Mouse (Mus musculus) forebrain, embryonic 15.5 days (tissue): ENCODE data around the gene Ghdc. TPM values are rescaled to one million over a fixed set of nuclear protein-coding genes. Genes with fewer than 3 reads are reported as not detected.

ENCODE experiments used
- ATAC-seq: fragments of 200-750 bp; cut with Nextera tagmentation; replicated peaks from 2 replicates; pipeline ENCODE4 v1.8.0; 2017; ENCODE audit warnings: mild to moderate bottlenecking, moderate TSS enrichment, moderate library complexity
- H3K27ac ChIP-seq: fragments of 300-500 bp; sonication (generic); replicated peaks from 2 replicates; pipeline ENCODE4 v1.5.1; 2015; ENCODE audit warnings: mild to moderate bottlenecking, inconsistent platforms
- H3K27me3 ChIP-seq: fragments of 300-500 bp; sonication (generic); 2 replicates; pipeline ENCODE4 v1.6.1; 2015; ENCODE audit warnings: inconsistent platforms
- H3K36me3 ChIP-seq: fragments of 300-500 bp; sonication (generic); 2 replicates; pipeline ENCODE4 v1.6.1; 2015; ENCODE audit warnings: mild to moderate bottlenecking, inconsistent platforms
- H3K4me1 ChIP-seq: fragments of 300-500 bp; sonication (generic); 2 replicates; pipeline ENCODE4 v1.6.1; 2015; ENCODE audit warnings: inconsistent platforms
- H3K4me2 ChIP-seq: fragments of 300-500 bp; sonication (generic); replicated peaks from 2 replicates; pipeline ENCODE4 v1.6.1; 2015; ENCODE audit warnings: mild to moderate bottlenecking, inconsistent platforms
- H3K4me3 ChIP-seq: fragments of 300-500 bp; sonication (generic); 2 replicates; pipeline ENCODE4 v1.5.1; 2015; ENCODE audit warnings: mild to moderate bottlenecking, inconsistent platforms
- H3K9ac ChIP-seq: fragments of 300-500 bp; sonication (generic); replicated peaks from 2 replicates; pipeline ENCODE4 v1.6.1; 2015; ENCODE audit warnings: mild to moderate bottlenecking, inconsistent platforms
- H3K9me3 ChIP-seq: fragments of 300-500 bp; sonication (generic); 2 replicates; pipeline ENCODE4 v1.6.1; 2016; ENCODE audit warnings: inconsistent platforms
- WGBS: fragments of 180-500 bp; shearing (Covaris S2); methylation state at CpG from one replicate; pipeline ENCODE4 v1.1.7; 2015; ENCODE audit warnings: mixed read lengths; 5-methylcytosine and 5-hydroxymethylcytosine counted together
- polyA plus RNA-seq: library from polyadenylated mRNA; unstranded; fragments of >200 nt; fragmentation: Nextera tagmentation; extraction: Ambion mirVana; gene quantifications from 2 replicates; pipeline ENCODE4 v1.2.1, GENCODE M21; 2015

Gene Ghdc
- polyA plus RNA-seq, 1 experiment from 2014 or later, result 3.0 TPM

DNA sequence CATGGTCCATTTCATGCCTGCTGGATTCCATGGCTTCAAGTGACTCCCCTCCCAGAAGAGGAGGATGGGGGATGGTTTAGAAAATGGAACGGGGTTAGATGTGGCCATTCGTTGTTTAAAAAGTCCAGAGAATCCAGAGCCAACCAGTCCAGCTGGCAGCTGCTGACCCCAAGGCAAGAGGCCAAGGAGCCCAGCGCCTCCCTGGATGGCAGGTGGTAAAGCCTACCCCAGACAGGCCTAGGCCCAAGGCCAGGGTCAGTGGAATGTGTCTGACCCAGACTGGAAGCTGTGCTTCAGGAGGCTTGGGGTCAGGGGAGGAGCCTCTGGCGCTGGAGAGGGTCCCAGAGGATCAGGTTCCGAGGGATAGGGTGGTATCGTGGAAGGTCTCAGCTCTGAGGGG, 29.4 kb downstream of the Ghdc start:
- WGBS, result 82% methylated on average over 6 of the region's 6 CpGs
- H3K9me3 ChIP-seq, result no peaks in the 10 kb centered on the region

GRCm38 (mm10) chr11:100738749-100739148, 32.0 kb downstream of the Ghdc start:
- no peaks in the 10 kb centered on the region for H3K9me3 ChIP-seq
- peak; percentile 17; the same call in 1 of the 2 replicates for ATAC-seq
- WGBS, result 8% methylated on average over 5 of the region's 5 CpGs
- peak overlapping the region; percentile 83 for H3K4me2 ChIP-seq
- H3K9ac ChIP-seq, result peak overlapping the region; percentile 64
- no peaks in the 10 kb centered on the region for H3K36me3 ChIP-seq
- H3K27me3 ChIP-seq, result no peaks in the 10 kb centered on the region
- H3K4me3 ChIP-seq, result peak overlapping the region; percentile 72
- H3K4me1 ChIP-seq, result peaks cover 22% of the 10 kb centered on the region
- peak overlapping the region; percentile 88 for H3K27ac ChIP-seq

More for the DNA sequence above, 29.4 kb downstream of the Ghdc start:
- no peaks in the 10 kb centered on the region for H3K36me3 ChIP-seq
- no peak overlapping the region for H3K9ac ChIP-seq
- no peak overlapping the region for H3K4me3 ChIP-seq
- no peak overlapping the region for H3K4me2 ChIP-seq
- no peak for ATAC-seq
- H3K4me1 ChIP-seq, result peaks cover 17% of the 10 kb centered on the region
- no peaks in the 10 kb centered on the region for H3K27me3 ChIP-seq
- H3K27ac ChIP-seq, result no peak overlapping the region

- WGBS, result under 1% methylated on average over 39 of the region's 39 CpGs
These were observed 32.6 kb downstream of the Ghdc start, which contains the start of gene Rab5c for GRCm38 (mm10) chr11:100738066-100738604. Gene Rab5c (minus strand): TSS chr11:100738215.

GRCm38 (mm10) chr11:100737105-100737733, 33.5 kb downstream of the Ghdc start:
- peaks cover 3% of the 10 kb centered on the region for H3K36me3 ChIP-seq
- no peaks in the 10 kb centered on the region for H3K27me3 ChIP-seq
- H3K4me3 ChIP-seq, result peak overlapping the region; percentile 72
- H3K27ac ChIP-seq, result peak overlapping the region; percentile 57
- WGBS, result 3% methylated on average over 13 of the region's 13 CpGs
- H3K9ac ChIP-seq, result peak overlapping the region; percentile 88
- no peak for ATAC-seq
- peaks cover 22% of the 10 kb centered on the region for H3K4me1 ChIP-seq
- peak overlapping the region; percentile 83 for H3K4me2 ChIP-seq
- H3K9me3 ChIP-seq, result no peaks in the 10 kb centered on the region

More at GRCm38 (mm10) chr11:100738066-100738604, 32.6 kb downstream of the Ghdc start, which contains the start of gene Rab5c:
- H3K27ac ChIP-seq, result peak within 1 kb of the TSS; percentile 88
- peaks cover 22% of the 10 kb centered on the region for H3K4me1 ChIP-seq
- no peaks in the 10 kb centered on the region for H3K27me3 ChIP-seq
- H3K36me3 ChIP-seq, result peaks cover 1% of the 10 kb centered on the region; the same call in 1 of the 2 replicates
- H3K4me2 ChIP-seq, result peak within 1 kb of the TSS; percentile 83
- H3K9me3 ChIP-seq, result no peaks in the 10 kb centered on the region
- peak within 1 kb of the TSS; percentile 88 for H3K9ac ChIP-seq
- ATAC-seq, result peak; percentile 100
- peak within 1 kb of the TSS; percentile 72 for H3K4me3 ChIP-seq

DNA sequence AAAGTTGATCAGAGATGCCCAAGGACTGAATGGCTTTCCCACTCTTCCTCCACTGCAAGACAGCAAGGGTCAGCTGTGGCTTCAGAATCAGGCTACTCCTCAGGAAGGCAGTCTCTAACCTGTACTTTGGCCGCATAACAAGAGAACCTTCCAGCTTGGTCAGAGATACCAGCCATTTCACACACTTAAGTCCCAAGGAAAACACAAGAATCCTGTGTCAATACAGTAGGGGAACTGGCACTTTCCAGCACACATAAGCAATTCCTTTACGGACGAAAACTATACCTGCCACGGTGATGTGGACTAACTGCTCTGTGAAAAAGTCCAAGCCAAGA, 34.0 kb downstream of the Ghdc start:
- WGBS, result 80% methylated on average over 4 of the region's 4 CpGs
- Histone ChIP-seq H3K4me2 (peak overlapping the region; percentile 83), H3K27me3 (no peaks in the 10 kb centered on the region), H3K4me3 (peak overlapping the region; percentile 72), H3K4me1 (peaks cover 22% of the 10 kb centered on the region), H3K9ac (peak overlapping the region; percentile 88), H3K36me3 (peaks cover 3% of the 10 kb centered on the region), H3K9me3 (no peaks in the 10 kb centered on the region), H3K27ac (no peak overlapping the region)
- ATAC-seq, result no peak

DNA sequence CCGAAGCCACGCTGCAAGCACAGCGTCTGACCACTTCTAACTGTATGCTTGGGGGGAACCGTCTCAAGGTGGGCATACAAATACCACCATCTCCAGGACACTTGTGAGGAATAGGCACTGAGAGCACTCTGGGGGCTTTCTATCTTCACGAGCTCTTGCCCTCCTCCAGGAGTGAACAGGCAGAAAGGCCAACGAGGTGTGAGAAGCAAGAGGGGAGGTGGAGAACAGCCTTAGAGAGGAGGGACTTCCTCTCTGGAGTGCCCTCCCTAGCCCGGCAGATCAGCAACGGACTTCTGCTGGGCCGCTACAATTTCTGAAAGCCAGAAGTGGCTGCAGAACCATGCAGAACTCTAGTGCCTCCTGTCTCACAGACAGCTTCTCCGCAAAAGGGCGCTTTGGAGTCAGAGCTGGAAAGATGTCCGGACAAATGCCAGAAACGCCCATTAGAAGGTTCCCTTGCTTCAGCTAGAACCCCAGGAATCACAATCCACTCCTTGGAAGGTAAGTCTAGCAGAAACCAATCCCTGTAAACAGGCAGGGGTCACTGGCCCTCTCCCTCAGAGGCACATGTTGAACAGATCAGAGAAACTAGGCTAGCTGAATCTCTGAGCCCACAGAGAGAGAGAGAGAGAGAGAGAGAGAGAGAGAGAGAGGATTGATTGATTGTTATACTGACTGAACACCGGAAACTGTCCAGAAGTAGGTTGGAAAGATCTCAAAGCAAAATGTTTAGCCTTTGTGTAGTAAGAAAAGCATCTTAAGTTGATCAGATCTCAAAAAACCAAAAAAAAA, 34.6 kb downstream of the Ghdc start:
- Histone ChIP-seq H3K27ac (no peak overlapping the region), H3K9ac (0 out of 2 replicates have a peak overlapping the region, but pooled peaks have one; percentile 88), H3K4me3 (peak overlapping the region; percentile 72), H3K4me1 (peaks cover 22% of the 10 kb centered on the region), H3K36me3 (peaks cover 3% of the 10 kb centered on the region), H3K27me3 (no peaks in the 10 kb centered on the region), H3K4me2 (peak overlapping the region; percentile 83; the same call in 1 of the 2 replicates), H3K9me3 (no peaks in the 10 kb centered on the region)
- no peak for ATAC-seq
- 83% methylated on average over 14 of the region's 14 CpGs for WGBS

DNA sequence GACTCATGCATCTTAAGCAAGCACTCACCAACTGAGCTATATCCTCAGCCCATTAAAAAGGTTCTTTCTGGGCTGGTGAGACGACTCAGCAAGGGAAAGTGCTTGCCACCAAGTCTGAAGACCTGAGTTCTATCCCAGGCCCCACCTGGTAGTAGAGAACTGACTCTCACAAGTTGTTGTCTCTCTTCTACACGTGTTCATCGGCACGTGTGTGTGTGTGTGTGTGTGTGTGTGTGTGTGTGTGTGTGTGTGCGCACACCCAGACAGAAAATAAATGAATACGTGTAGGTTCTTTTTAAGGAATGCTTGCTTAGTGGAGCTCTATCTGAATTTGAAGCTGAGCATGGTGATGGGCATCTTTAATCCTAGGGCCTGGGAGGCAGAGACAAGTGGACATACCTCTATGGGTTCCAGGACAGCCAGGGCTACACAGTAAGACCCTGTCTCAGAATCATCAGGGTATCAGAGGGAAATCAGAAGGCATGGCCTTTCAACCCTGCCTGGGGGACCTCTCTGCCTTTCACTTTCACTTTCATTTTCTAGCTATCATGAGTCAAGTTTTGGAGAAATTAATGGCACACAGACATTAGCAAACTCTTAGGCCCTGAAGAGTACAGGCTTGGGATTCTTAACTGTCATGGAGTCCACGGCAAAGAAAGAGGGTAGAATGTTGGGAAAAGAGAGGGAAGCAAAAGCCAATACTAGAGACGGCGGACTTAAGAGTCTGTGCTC, 35.5 kb downstream of the Ghdc start:
- H3K36me3 ChIP-seq, result peaks cover 3% of the 10 kb centered on the region
- H3K9ac ChIP-seq, result no peak overlapping the region
- 93% methylated on average over 9 of the region's 9 CpGs for WGBS
- H3K4me1 ChIP-seq, result peaks cover 22% of the 10 kb centered on the region
- no peak overlapping the region for H3K4me3 ChIP-seq
- no peak overlapping the region for H3K4me2 ChIP-seq
- no peak for ATAC-seq
- no peaks in the 10 kb centered on the region for H3K9me3 ChIP-seq
- H3K27me3 ChIP-seq, result no peaks in the 10 kb centered on the region
- no peak overlapping the region for H3K27ac ChIP-seq

DNA sequence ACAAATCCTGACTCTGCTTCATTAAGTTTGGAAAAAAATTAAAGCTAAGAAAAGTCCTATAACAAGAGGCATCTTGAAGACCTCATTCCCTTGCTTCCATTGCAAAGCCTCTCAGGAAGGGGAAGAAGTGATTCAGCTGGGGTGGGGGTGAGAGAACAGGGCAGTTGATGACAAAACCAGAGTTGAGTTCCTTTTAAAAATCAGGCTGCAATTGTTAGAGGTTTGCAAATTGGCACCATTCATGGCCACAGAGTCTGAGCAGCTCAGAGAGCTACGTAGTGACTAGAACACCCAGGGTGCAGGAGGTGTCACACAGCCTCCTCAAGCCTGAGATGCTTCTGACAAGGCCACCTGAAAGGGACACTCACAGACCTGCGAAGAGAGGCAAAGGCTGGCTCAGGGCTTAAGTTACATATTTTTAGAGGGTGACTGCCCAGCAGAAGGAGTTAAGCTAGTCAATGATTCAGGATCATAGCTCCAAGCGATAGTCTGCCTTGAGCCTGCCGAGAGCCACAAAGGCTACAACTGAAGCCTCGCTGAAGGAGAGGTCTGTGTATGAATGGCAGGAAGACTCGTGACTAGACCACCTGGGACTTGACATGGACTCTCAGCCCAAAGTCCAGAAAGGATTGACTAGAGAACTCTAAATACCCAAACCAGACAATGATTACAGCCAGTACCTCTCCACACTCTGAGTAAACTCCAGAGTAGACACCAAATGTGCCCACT, 40.1 kb downstream of the Ghdc start:
- no peaks in the 10 kb centered on the region for H3K4me1 ChIP-seq
- no peak overlapping the region for H3K4me2 ChIP-seq
- no peak overlapping the region for H3K4me3 ChIP-seq
- H3K27me3 ChIP-seq, result no peaks in the 10 kb centered on the region
- H3K36me3 ChIP-seq, result peaks cover 9% of the 10 kb centered on the region
- H3K9me3 ChIP-seq, result no peaks in the 10 kb centered on the region
- WGBS, result 82% methylated on average over 6 of the region's 6 CpGs
- H3K27ac ChIP-seq, result no peak overlapping the region
- H3K9ac ChIP-seq, result no peak overlapping the region
- no peak for ATAC-seq

DNA sequence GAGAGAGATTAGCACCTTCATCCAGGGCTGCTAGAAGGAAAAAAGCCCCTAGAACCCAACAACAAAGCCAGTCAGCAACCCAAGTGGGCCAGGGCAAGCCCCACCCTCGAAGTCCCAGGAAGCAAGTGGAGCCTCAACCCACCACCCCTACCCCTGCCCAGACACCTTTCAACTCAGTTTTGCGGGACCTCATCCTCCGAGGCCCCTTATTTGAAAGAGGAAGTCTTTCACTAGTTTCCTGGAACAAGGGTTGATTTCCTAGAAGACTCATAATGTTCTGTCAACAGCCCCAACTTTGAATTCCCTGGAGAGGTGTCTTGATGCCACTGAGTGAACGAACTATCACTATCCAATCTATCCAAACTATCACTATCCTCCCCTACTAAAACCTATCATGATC, 40.8 kb downstream of the Ghdc start:
- H3K9me3 ChIP-seq, result no peaks in the 10 kb centered on the region
- 96% methylated on average over 4 of the region's 4 CpGs for WGBS
- peaks cover 9% of the 10 kb centered on the region for H3K36me3 ChIP-seq
- H3K27ac ChIP-seq, result no peak overlapping the region
- H3K27me3 ChIP-seq, result no peaks in the 10 kb centered on the region
- H3K9ac ChIP-seq, result no peak overlapping the region
- no peak overlapping the region for H3K4me2 ChIP-seq
- H3K4me3 ChIP-seq, result no peak overlapping the region
- no peaks in the 10 kb centered on the region for H3K4me1 ChIP-seq
- no peak for ATAC-seq

GRCm38 (mm10) chr11:100728601-100729000, 42.2 kb downstream of the Ghdc start:
- Histone ChIP-seq H3K9ac (no peak overlapping the region), H3K27me3 (no peaks in the 10 kb centered on the region), H3K36me3 (peaks cover 9% of the 10 kb centered on the region), H3K27ac (no peak overlapping the region), H3K4me1 (no peaks in the 10 kb centered on the region), H3K4me2 (no peak overlapping the region), H3K9me3 (no peaks in the 10 kb centered on the region), H3K4me3 (no peak overlapping the region)
- 87% methylated on average over 6 of the region's 6 CpGs for WGBS
- ATAC-seq, result no peak

GRCm38 (mm10) chr11:100727201-100727600, 43.6 kb downstream of the Ghdc start:
- Histone ChIP-seq H3K9me3 (no peaks in the 10 kb centered on the region), H3K36me3 (peaks cover 6% of the 10 kb centered on the region; the same call in 1 of the 2 replicates), H3K27ac (no peak overlapping the region), H3K4me2 (no peak overlapping the region), H3K4me1 (no peaks in the 10 kb centered on the region), H3K27me3 (no peaks in the 10 kb centered on the region), H3K9ac (no peak overlapping the region), H3K4me3 (no peak overlapping the region)
- no peak for ATAC-seq
- 100% methylated on average over 3 of the region's 3 CpGs for WGBS
